Mouse (Mus musculus): ENCODE results near the gene Iqcc. TPM values are rescaled to one million over a fixed set of nuclear protein-coding genes. Genes with fewer than 3 reads are reported as not detected.
A peak's percentile ranks its signal among the peaks of the same experiment; 100 is the strongest.

Gene Iqcc
- polyA plus RNA-seq, 1 experiment, result 78.8 TPM

GRCm38 (mm10) chr4:129622803-129623535, 4.1 kb upstream of the Iqcc start:
- Histone ChIP-seq H3K36me3 (ENCODE audit: control insufficient read depth, insufficient read depth, low read length) (peaks cover 6% of the 10 kb centered on the region), H3K4me3 (ENCODE audit: control insufficient read depth, insufficient read depth, low read length) (peak overlapping the region; percentile 80), H3K27me3 (ENCODE audit: control insufficient read depth, insufficient read depth, low read length) (no peaks in the 10 kb centered on the region), H3K4me1 (replicated peaks; ENCODE audit: control insufficient read depth, insufficient read depth, low read length) (peaks cover 36% of the 10 kb centered on the region), H3K27ac (ENCODE audit: control insufficient read depth, insufficient read depth, low read length) (peak overlapping the region; percentile 98)
- WGBS, result 25% methylated on average over 8 of the region's 8 CpGs
- DNase-seq, result no peak
- no peak for TF ChIP-seq POLR2A (IDR thresholded peaks at IDR 0.05; ENCODE audit: control insufficient read depth, extremely low read depth, insufficient read depth, low read length, poor library complexity)
- TF ChIP-seq CTCF (IDR thresholded peaks at IDR 0.05; ENCODE audit: borderline replicate concordance, control insufficient read depth, extremely low read depth, insufficient read depth, low read length, poor library complexity), result no peak

- H3K4me1 ChIP-seq (replicated peaks; ENCODE audit: control insufficient read depth, insufficient read depth, low read length), result peaks cover 36% of the 10 kb centered on the region
- 93% methylated on average over 11 of the region's 11 CpGs for WGBS
- H3K4me3 ChIP-seq (ENCODE audit: control insufficient read depth, insufficient read depth, low read length), result no peak overlapping the region
- TF ChIP-seq CTCF (IDR thresholded peaks at IDR 0.05; ENCODE audit: borderline replicate concordance, control insufficient read depth, extremely low read depth, insufficient read depth, low read length, poor library complexity) (no peak), POLR2A (IDR thresholded peaks at IDR 0.05; ENCODE audit: control insufficient read depth, extremely low read depth, insufficient read depth, low read length, poor library complexity) (no peak)
- DNase-seq, result no peak
- H3K27me3 ChIP-seq (ENCODE audit: control insufficient read depth, insufficient read depth, low read length), result no peaks in the 10 kb centered on the region
- H3K36me3 ChIP-seq (ENCODE audit: control insufficient read depth, insufficient read depth, low read length), result no peaks in the 10 kb centered on the region
- no peak overlapping the region for H3K27ac ChIP-seq (ENCODE audit: control insufficient read depth, insufficient read depth, low read length)
Measured at GRCm38 (mm10) chr4:129622120-129622802, 3.4 kb upstream of the Iqcc start.

DNA sequence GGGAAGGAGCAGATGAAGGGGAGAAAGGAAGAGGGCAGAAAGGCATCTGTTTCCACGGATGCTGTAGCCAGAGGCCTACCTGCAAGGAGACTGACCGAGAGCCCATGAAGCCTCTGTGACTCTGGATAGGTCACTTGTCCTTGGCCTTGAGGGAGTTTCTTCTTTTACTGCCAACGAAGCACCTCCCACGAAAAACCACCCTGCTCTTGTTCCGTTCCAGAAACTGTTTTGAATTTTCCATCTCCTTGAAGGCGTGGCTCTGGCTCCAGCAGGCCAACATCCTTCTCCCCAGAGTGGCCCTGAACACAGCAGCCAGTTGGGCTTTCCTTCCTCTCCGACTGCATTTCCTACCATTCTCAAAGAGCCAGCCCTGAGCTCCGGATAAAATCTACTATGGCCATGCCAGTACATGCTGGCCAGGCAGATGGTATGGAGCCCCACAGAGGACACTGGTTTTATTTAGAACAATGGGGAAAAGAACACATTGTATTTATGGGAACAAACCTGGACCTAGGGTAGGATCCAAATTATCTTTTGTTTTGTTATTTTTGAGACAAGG, 2.5 kb upstream of the Iqcc start:
- TF ChIP-seq POLR2A (IDR thresholded peaks at IDR 0.05; ENCODE audit: control insufficient read depth, extremely low read depth, insufficient read depth, low read length, poor library complexity) (no peak), CTCF (IDR thresholded peaks at IDR 0.05; ENCODE audit: borderline replicate concordance, control insufficient read depth, extremely low read depth, insufficient read depth, low read length, poor library complexity) (no peak)
- Histone ChIP-seq H3K36me3 (ENCODE audit: control insufficient read depth, insufficient read depth, low read length) (no peaks in the 10 kb centered on the region), H3K27ac (ENCODE audit: control insufficient read depth, insufficient read depth, low read length) (no peak overlapping the region), H3K4me3 (ENCODE audit: control insufficient read depth, insufficient read depth, low read length) (no peak overlapping the region), H3K4me1 (replicated peaks; ENCODE audit: control insufficient read depth, insufficient read depth, low read length) (peaks cover 36% of the 10 kb centered on the region), H3K27me3 (ENCODE audit: control insufficient read depth, insufficient read depth, low read length) (no peaks in the 10 kb centered on the region)
- 88% methylated on average over 8 of the region's 8 CpGs for WGBS
- DNase-seq, result no peak

GRCm38 (mm10) chr4:129620419-129621282, 1.8 kb upstream of the Iqcc start:
- no peak for DNase-seq
- peaks cover 36% of the 10 kb centered on the region for H3K4me1 ChIP-seq (replicated peaks; ENCODE audit: control insufficient read depth, insufficient read depth, low read length)
- 95% methylated on average over 11 of the region's 11 CpGs for WGBS
- no peak overlapping the region for H3K27ac ChIP-seq (ENCODE audit: control insufficient read depth, insufficient read depth, low read length)
- no peak overlapping the region for H3K4me3 ChIP-seq (ENCODE audit: control insufficient read depth, insufficient read depth, low read length)
- no peaks in the 10 kb centered on the region for H3K27me3 ChIP-seq (ENCODE audit: control insufficient read depth, insufficient read depth, low read length)
- H3K36me3 ChIP-seq (ENCODE audit: control insufficient read depth, insufficient read depth, low read length), result no peaks in the 10 kb centered on the region
- TF ChIP-seq POLR2A (IDR thresholded peaks at IDR 0.05; ENCODE audit: control insufficient read depth, extremely low read depth, insufficient read depth, low read length, poor library complexity) (no peak), CTCF (IDR thresholded peaks at IDR 0.05; ENCODE audit: borderline replicate concordance, control insufficient read depth, extremely low read depth, insufficient read depth, low read length, poor library complexity) (no peak)

- Histone ChIP-seq H3K4me3 (ENCODE audit: control insufficient read depth, insufficient read depth, low read length) (peak overlapping the region; percentile 76; the same call in 1 of the 2 replicates), H3K27ac (ENCODE audit: control insufficient read depth, insufficient read depth, low read length) (no peak overlapping the region), H3K36me3 (ENCODE audit: control insufficient read depth, insufficient read depth, low read length) (no peaks in the 10 kb centered on the region), H3K27me3 (ENCODE audit: control insufficient read depth, insufficient read depth, low read length) (no peaks in the 10 kb centered on the region), H3K4me1 (replicated peaks; ENCODE audit: control insufficient read depth, insufficient read depth, low read length) (peaks cover 25% of the 10 kb centered on the region)
- whole genome bisulfite sequencing, result 97% methylated on average over 5 of the region's 5 CpGs
- TF ChIP-seq POLR2A (IDR thresholded peaks at IDR 0.05; ENCODE audit: control insufficient read depth, extremely low read depth, insufficient read depth, low read length, poor library complexity) (no peak), CTCF (IDR thresholded peaks at IDR 0.05; ENCODE audit: borderline replicate concordance, control insufficient read depth, extremely low read depth, insufficient read depth, low read length, poor library complexity) (no peak)
- DNase-seq, result no peak
Measured at GRCm38 (mm10) chr4:129618031-129618430, 868 bp downstream of the Iqcc start.

GRCm38 (mm10) chr4:129617121-129617641, 1.7 kb downstream of the Iqcc start:
- peaks cover 20% of the 10 kb centered on the region for H3K4me1 ChIP-seq (replicated peaks; ENCODE audit: control insufficient read depth, insufficient read depth, low read length)
- H3K36me3 ChIP-seq (ENCODE audit: control insufficient read depth, insufficient read depth, low read length), result no peaks in the 10 kb centered on the region
- no peaks in the 10 kb centered on the region for H3K27me3 ChIP-seq (ENCODE audit: control insufficient read depth, insufficient read depth, low read length)
- H3K4me3 ChIP-seq (ENCODE audit: control insufficient read depth, insufficient read depth, low read length), result no peak overlapping the region
- TF ChIP-seq POLR2A (IDR thresholded peaks at IDR 0.05; ENCODE audit: control insufficient read depth, extremely low read depth, insufficient read depth, low read length, poor library complexity) (no peak), CTCF (IDR thresholded peaks at IDR 0.05; ENCODE audit: borderline replicate concordance, control insufficient read depth, extremely low read depth, insufficient read depth, low read length, poor library complexity) (no peak)
- H3K27ac ChIP-seq (ENCODE audit: control insufficient read depth, insufficient read depth, low read length), result no peak overlapping the region
- DNase-seq, result no peak
- WGBS, result 97% methylated on average over 7 of the region's 7 CpGs

Data from thymus, adult 2 months (tissue).